Mouse (Mus musculus) kidney, embryonic 14.5 days (tissue): ENCODE measurements around the gene Hist1h4h. TPM values are rescaled to one million over a fixed set of nuclear protein-coding genes. Genes with fewer than 3 reads are reported as not detected.
"Not testable (repeated sequence)": the region's sequence is repeated elsewhere in the genome, so short reads cannot be mapped to it uniquely, and the experiment has no call there.

ENCODE experiments used
- ATAC-seq: fragments of 200-750 bp; cut with Nextera tagmentation; 2 replicates; pipeline ENCODE4 v1.8.0; 2017; ENCODE audit warnings: moderate number of reproducible peaks, mild to moderate bottlenecking, moderate TSS enrichment, moderate library complexity; ENCODE audit not compliant: low FRiP score, low TSS enrichment
- H3K27ac ChIP-seq: fragments of 300-500 bp; sonication (generic); 2 replicates; pipeline ENCODE4 v1.5.1; 2014; ENCODE audit warnings: low read depth, mild to moderate bottlenecking, low read length, moderate library complexity, mixed read lengths
- H3K27me3 ChIP-seq: fragments of 300-500 bp; sonication (generic); 2 replicates; pipeline ENCODE4 v1.6.1; 2014; ENCODE audit warnings: mild to moderate bottlenecking, low read length; ENCODE audit not compliant: control insufficient read depth, insufficient read depth
- H3K36me3 ChIP-seq: fragments of 300-500 bp; sonication (generic); 2 replicates; pipeline ENCODE4 v1.6.1; 2014; ENCODE audit warnings: low read length, mixed read lengths; ENCODE audit not compliant: control insufficient read depth, insufficient read depth
- H3K4me1 ChIP-seq: fragments of 300-500 bp; sonication (generic); 2 replicates; pipeline ENCODE4 v1.6.1; 2014; ENCODE audit warnings: low read length, mixed read lengths; ENCODE audit not compliant: control insufficient read depth, insufficient read depth
- H3K4me2 ChIP-seq: fragments of 300-500 bp; sonication (generic); replicated peaks from 2 replicates; pipeline ENCODE4 v1.6.1; 2014; ENCODE audit warnings: low read depth, mild to moderate bottlenecking, low read length
- H3K4me3 ChIP-seq: fragments of 300-500 bp; sonication (generic); 2 replicates; pipeline ENCODE4 v1.5.1; 2014; ENCODE audit warnings: mild to moderate bottlenecking, low read length
- H3K9ac ChIP-seq: fragments of 300-500 bp; sonication (generic); 2 replicates; pipeline ENCODE4 v1.6.1; 2014; ENCODE audit warnings: low read depth, mild to moderate bottlenecking, low read length, moderate library complexity
- H3K9me3 ChIP-seq: fragments of 300-500 bp; sonication (generic); 2 replicates; pipeline ENCODE4 v1.6.1; 2016; ENCODE audit warnings: low read length; ENCODE audit not compliant: control insufficient read depth
- WGBS: fragments of 180-500 bp; shearing (Covaris S2); extraction: QIAGEN DNeasy Blood & Tissue Kit; methylation state at CpG from one replicate; pipeline ENCODE4 v1.1.7; 2014; 5-methylcytosine and 5-hydroxymethylcytosine counted together
- polyA plus RNA-seq: library from polyadenylated mRNA; unstranded; fragments of >200 nt; fragmentation: Nextera tagmentation; extraction: Ambion mirVana; gene quantifications from 2 replicates; pipeline ENCODE4 v1.2.1, GENCODE M21; 2014

The Hist1h4h gene
- polyA plus RNA-seq, 1 experiment from 2014 or later, result 6.1 TPM

DNA sequence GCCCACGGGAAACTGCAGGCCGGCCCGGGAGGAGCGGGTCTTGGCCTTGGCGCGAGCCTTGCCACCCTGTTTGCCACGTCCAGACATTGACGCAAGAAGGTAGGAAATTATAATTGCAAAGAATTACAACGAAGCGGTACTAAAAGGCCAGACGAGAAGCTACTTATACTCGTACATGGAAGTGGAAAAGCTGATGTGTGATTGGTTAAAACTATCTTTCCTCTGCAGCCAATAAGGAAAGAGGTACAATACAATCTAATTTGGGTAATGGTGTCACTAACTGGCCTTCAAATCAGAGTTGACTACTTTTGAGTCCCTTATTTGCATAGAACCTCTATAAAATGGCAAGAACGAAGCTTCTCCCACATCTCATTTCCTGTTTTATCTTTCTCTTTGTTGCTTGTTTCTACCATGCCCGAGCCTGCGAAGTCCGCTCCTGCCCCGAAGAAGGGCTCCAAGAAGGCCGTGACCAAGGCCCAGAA, 40.2 kb downstream of the Hist1h4h start, which contains the start of the genes Hist1h2ae and Hist1h2bg:
Hist1h2ae (minus strand) TSS at position 199 of the 482 bp plus-strand sequence.
Hist1h2bg (plus strand) TSS at position 375 of the 482 bp plus-strand sequence.
- 0 out of 2 replicates have a peak, but pooled peaks cover 3% of the 10 kb centered on the region for H3K4me1 ChIP-seq
- H3K27ac ChIP-seq, result peak within 1 kb of the TSS; percentile 92
- peak; percentile 93 for ATAC-seq
- under 1% methylated on average over 18 of the region's 18 CpGs for WGBS
- H3K4me2 ChIP-seq, result peak within 1 kb of the TSS; percentile 69
- no peaks in the 10 kb centered on the region for H3K36me3 ChIP-seq
- peak within 1 kb of the TSS; percentile 82 for H3K9ac ChIP-seq
- H3K27me3 ChIP-seq, result no peaks in the 10 kb centered on the region
- no peaks in the 10 kb centered on the region for H3K9me3 ChIP-seq
- H3K4me3 ChIP-seq, result peak within 1 kb of the TSS; percentile 43

GRCm38 (mm10) chr13:23571504-23572217, 40.8 kb downstream of the Hist1h4h start:
- H3K9me3 ChIP-seq, H3K36me3 ChIP-seq, H3K27me3 ChIP-seq, ATAC-seq, H3K4me1 ChIP-seq: not testable (repeated sequence)
- peak overlapping the region; percentile 92 for H3K27ac ChIP-seq
- peak overlapping the region; percentile 69 for H3K4me2 ChIP-seq
- H3K9ac ChIP-seq, result peak overlapping the region; percentile 82
- WGBS, result under 1% methylated on average over 13 of the region's 34 CpGs
- peak overlapping the region; percentile 43 for H3K4me3 ChIP-seq

DNA sequence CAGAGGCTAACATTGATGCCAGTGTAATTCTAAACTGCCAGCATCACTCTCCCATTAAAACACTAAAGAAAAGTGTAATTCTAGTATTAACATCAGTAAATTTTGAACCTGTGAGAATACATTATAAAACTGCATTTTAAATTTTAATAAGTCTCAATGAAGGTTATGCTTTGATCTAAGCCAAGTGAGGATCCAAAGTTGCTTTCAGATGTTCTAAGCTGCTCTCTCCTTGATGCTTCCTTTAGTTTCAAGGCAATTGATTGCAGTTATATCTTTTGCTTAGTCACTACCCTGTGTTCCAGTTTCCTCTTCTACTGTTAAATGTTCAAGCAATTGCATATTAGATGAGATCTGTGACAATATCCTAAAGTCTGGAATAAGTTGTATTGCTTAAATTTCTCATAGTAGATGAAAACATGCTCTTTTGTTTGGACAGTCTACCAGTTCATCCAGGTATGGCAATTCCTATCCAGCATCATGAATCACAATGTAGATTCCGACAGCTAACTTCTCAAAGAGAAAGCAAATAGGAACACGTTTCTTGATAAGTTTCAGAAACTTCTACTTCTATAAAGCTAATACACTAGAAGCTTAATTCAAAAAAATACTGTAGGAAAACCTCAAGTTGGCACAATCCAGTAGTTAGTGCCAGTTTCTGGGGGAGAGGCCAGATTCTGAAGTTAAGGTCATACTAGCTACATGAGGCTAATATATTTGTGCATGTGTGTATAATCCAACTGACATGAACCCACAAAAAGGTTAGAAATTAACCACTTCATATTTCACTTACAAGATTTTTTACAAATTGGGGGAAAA, 41.6 kb downstream of the Hist1h4h start:
- no peaks in the 10 kb centered on the region for H3K27me3 ChIP-seq
- H3K4me1 ChIP-seq, result 0 out of 2 replicates have a peak, but pooled peaks cover 6% of the 10 kb centered on the region
- peak overlapping the region; percentile 43 for H3K4me3 ChIP-seq
- H3K9ac ChIP-seq, result peak overlapping the region; percentile 82
- ATAC-seq, result no peak
- H3K36me3 ChIP-seq, result no peaks in the 10 kb centered on the region
- peak overlapping the region; percentile 69 for H3K4me2 ChIP-seq
- H3K9me3 ChIP-seq, result no peaks in the 10 kb centered on the region
- H3K27ac ChIP-seq, result peak overlapping the region; percentile 92
- WGBS, result 27% methylated on average over 2 of the region's 2 CpGs

DNA sequence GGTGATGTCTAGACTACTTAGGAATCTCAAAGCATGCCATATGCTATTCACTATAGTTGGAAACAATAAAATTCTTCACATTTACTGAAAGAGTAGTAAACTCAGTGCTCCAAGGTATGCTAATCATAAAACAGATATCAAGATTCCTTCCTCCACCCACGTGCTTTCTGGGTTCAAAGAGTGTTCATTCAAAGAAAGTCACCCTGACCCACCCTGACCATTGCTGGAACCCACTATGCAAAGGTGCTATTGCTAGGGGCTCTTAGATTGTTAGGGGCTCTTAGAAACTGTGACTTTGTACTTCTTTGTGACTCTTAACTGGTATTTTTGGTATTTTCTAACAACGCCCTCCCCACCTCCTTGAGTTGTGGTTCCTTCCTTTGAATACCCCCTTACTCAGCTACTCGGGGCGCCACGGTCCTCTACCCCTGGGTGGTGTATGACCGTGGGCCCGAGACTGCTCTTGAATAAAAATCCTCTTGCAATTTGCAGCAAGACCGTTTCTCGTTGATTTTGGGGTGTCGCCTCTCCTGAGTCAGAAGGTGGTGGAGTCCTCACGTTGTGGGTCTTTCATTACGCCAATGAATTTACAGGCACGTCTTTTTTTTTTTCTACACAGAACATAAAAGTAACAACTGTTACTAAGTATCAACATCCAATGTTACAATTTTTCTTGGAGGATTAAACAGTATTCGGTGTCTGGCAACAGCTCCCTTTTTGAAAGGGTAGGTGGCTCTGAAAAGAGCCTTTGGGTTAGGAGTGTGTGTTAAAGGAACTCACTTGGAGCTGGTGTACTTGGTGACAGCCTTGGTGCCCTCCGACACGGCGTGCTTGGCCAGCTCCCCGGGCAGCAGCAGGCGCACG, 42.4 kb downstream of the Hist1h4h start:
- not testable (repeated sequence) for H3K4me1 ChIP-seq, H3K9me3 ChIP-seq, H3K27me3 ChIP-seq, ATAC-seq, H3K36me3 ChIP-seq
- 12% methylated on average over 17 of the region's 20 CpGs for WGBS
- Histone ChIP-seq H3K9ac (peak overlapping the region; percentile 82), H3K4me3 (peak overlapping the region; percentile 43), H3K4me2 (peak overlapping the region; percentile 69), H3K27ac (peak overlapping the region; percentile 92)

DNA sequence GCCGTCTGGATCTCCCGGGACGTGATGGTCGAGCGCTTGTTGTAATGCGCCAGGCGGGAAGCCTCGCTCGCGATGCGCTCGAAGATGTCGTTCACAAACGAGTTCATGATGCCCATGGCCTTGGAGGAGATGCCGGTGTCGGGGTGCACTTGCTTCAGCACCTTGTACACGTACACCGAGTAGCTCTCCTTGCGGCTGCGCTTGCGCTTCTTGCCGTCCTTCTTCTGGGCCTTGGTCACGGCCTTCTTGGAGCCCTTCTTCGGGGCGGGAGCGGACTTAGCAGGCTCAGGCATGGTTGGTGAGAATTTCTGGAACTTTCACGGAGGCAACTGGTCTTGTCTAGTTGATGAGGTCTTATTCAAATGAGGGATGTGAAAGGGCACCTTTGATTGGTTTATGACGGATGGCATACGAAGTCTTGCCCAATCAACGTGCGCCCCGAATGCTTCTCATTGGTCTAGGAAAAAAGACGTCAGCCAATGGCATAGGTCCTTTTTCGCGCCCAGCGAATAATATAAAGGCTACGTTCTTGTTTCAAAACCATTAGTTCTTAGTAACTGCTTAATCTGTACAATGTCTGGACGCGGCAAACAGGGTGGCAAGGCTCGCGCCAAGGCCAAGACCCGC, 43.2 kb downstream of the Hist1h4h start, which contains the start of the genes Hist1h2bf and Hist1h2ad:
Hist1h2bf (minus strand) TSS at position 299 of the 627 bp plus-strand sequence.
Hist1h2ad (plus strand) TSS at position 484 of the 627 bp plus-strand sequence.
- peak; percentile 92 for ATAC-seq
- under 1% methylated on average over 30 of the region's 42 CpGs for WGBS
- H3K9me3 ChIP-seq, H3K4me1 ChIP-seq, H3K36me3 ChIP-seq, H3K27me3 ChIP-seq: not testable (repeated sequence)
- Histone ChIP-seq H3K27ac (peak within 1 kb of the TSS; percentile 94), H3K9ac (peak within 1 kb of the TSS; percentile 82), H3K4me2 (peak within 1 kb of the TSS; percentile 69), H3K4me3 (peak within 1 kb of the TSS; percentile 54)

GRCm38 (mm10) chr13:23574546-23575170, 43.8 kb downstream of the Hist1h4h start:
- Histone ChIP-seq H3K9ac (peak overlapping the region; percentile 82), H3K4me3 (peak overlapping the region; percentile 54), H3K4me2 (peak overlapping the region; percentile 46), H3K27ac (peak overlapping the region; percentile 94)
- WGBS, result 4% methylated on average over 7 of the region's 39 CpGs
- H3K4me1 ChIP-seq, ATAC-seq, H3K9me3 ChIP-seq, H3K36me3 ChIP-seq, H3K27me3 ChIP-seq: not testable (repeated sequence)

DNA sequence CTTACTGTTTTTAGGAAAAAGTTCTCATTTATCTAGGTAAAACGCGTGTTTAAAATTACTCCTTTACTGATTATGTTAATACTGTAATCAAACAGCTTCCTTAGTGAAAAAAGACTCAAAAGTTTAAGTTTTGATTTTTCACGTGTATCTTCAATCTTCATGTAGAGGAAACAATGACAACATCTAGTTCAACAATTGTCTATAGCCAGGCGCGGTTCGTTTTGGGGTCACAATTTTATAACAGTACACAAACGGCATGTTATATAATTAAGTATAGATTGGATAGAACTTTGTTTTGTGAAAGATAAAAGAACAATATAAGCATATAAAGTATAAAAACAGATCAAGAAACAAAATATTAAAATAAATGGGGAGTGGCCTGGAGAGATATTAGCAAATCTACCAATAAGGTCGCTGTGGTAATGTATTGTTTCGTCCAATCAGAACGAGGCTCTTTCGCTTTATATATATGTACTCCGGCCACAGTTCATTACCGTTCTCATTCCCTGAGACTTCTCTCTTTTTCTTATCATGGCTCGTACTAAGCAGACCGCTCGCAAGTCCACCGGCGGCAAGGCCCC, 44.5 kb downstream of the Hist1h4h start, which contains the start of gene Hist1h3d:
Hist1h3d (plus strand) TSS at position 493 of the 581 bp plus-strand sequence.
- Histone ChIP-seq H3K9ac (peak within 1 kb of the TSS; percentile 80), H3K27me3 (no peaks in the 10 kb centered on the region), H3K27ac (peak within 1 kb of the TSS; percentile 94), H3K4me1 (0 out of 2 replicates have a peak, but pooled peaks cover 6% of the 10 kb centered on the region), H3K36me3 (no peaks in the 10 kb centered on the region), H3K4me2 (peak within 1 kb of the TSS; percentile 60), H3K4me3 (peak within 1 kb of the TSS; percentile 54), H3K9me3 (no peaks in the 10 kb centered on the region)
- WGBS, result under 1% methylated on average over 18 of the region's 18 CpGs
- peak; percentile 66 for ATAC-seq
